Mouse (Mus musculus): ENCODE measurements around the gene Hoxd12.

- TF ChIP-seq CTCF (IDR thresholded peaks at IDR 0.05; ENCODE audit: borderline replicate concordance, insufficient read depth, low read length): no peak
- no peak for TF ChIP-seq POLR2A (IDR thresholded peaks at IDR 0.05; ENCODE audit: low read depth, low read length)
Observed at GRCm38 (mm10) chr2:74722949-74723348, 48.1 kb downstream of the Hoxd12 start.
